ENCODE assay signal across 25 mouse cellular contexts in the genomic region with DNA sequence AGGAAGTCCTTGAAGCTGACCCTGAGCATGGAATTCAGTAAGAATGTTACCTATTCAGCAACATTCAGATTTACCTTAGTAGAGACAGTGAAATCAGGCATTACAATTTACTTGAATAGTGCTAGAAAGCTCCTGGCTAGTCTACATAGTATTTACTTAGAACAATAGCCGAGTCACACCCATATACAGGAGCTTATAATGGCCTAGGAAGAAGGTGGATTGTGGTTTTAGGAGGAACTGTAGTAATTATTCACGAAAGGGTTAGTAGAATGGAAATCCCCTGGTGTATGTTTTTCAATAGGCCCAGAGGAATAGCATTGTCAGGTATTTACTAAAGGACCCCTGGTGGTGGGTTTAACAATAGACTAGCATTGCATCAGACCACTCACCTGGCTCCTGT.
"Had no signal": no experiment of that assay in that cellular context is flagged by ENCODE, and none has a peak within 500 bp of the region (broad histone marks: within the 10 kb centered on the region; RNA-seq: fewer than 3 reads in every experiment).

No protein-coding gene starts in this region.

- H3K36me3 ChIP-seq: heart, embryonic 13.5 days; heart, embryonic 15.5 days; hindbrain, embryonic 13.5 days; hindbrain, embryonic 15.5 days; kidney, embryonic 15.5 days; limb, embryonic 10.5 days; limb, embryonic 12.5 days; liver, embryonic 13.5 days; liver, embryonic 15.5 days had no signal

- DNase-seq: gastrocnemius, adult 2 months; gastrocnemius, postnatal 10 days; gastrocnemius, postnatal 25 days; heart, adult 2 months; heart, postnatal 14 days; heart, postnatal 36 days; kidney, adult 11 months; kidney, adult 2 months; kidney, adult 9 months; kidney, postnatal 14 days; kidney, postnatal 4 days; liver; liver, embryonic 13.5 days had no signal

- H3K9ac ChIP-seq: heart, embryonic 13.5 days; heart, embryonic 15.5 days; hindbrain, embryonic 13.5 days; hindbrain, embryonic 15.5 days; kidney, embryonic 15.5 days; limb, embryonic 12.5 days; liver, embryonic 13.5 days; liver, embryonic 15.5 days had no signal

- H3K9me3 ChIP-seq: heart, embryonic 13.5 days; heart, embryonic 15.5 days; hindbrain, embryonic 13.5 days; hindbrain, embryonic 15.5 days; kidney, embryonic 15.5 days; limb, embryonic 10.5 days; limb, embryonic 12.5 days; liver, embryonic 13.5 days; liver, embryonic 15.5 days had no signal

- H3K4me3 ChIP-seq: gastrocnemius, adult 2 months; heart, adult 2 months; heart, embryonic 13.5 days; heart, embryonic 15.5 days; hindbrain, embryonic 13.5 days; hindbrain, embryonic 15.5 days; kidney, embryonic 15.5 days; layer of hippocampus, adult 2 months; left cerebral cortex, adult 2 months; limb, embryonic 10.5 days; limb, embryonic 12.5 days; liver, embryonic 13.5 days; liver, embryonic 15.5 days had no signal

- H3K4me1 ChIP-seq: heart, embryonic 13.5 days; heart, embryonic 15.5 days; hindbrain, embryonic 13.5 days; hindbrain, embryonic 15.5 days; kidney, embryonic 15.5 days; limb, embryonic 10.5 days; limb, embryonic 12.5 days; liver, embryonic 13.5 days; liver, embryonic 15.5 days had no signal

- H3K27ac ChIP-seq: gastrocnemius, adult 2 months; heart, adult 2 months; heart, embryonic 13.5 days; heart, embryonic 15.5 days; hindbrain, embryonic 13.5 days; hindbrain, embryonic 15.5 days; hindbrain, postnatal 0 days; kidney, embryonic 15.5 days; kidney, postnatal 0 days; layer of hippocampus, adult 2 months; left cerebral cortex, adult 2 months; limb, embryonic 10.5 days; limb, embryonic 12.5 days; liver, embryonic 13.5 days; liver, embryonic 15.5 days had no signal
